Mouse (Mus musculus): ENCODE results near the gene Rpl26. TPM values are rescaled to one million over a fixed set of nuclear protein-coding genes. Genes with fewer than 3 reads are reported as not detected.
"Not testable (repeated sequence)": the region's sequence is repeated elsewhere in the genome, so short reads cannot be mapped to it uniquely, and the experiment has no call there.

Gene Rpl26
- polyA plus RNA-seq, 1 experiment from 2014 or later, result 807 TPM

- Histone ChIP-seq H3K27me3 (replicated peaks; ENCODE audit: insufficient read depth, low read length) (no peaks in the 10 kb centered on the region), H3K9ac (replicated peaks; ENCODE audit: low read depth) (no peak overlapping the region), H3K36me3 (ENCODE audit: insufficient read depth, low read length) (no peaks in the 10 kb centered on the region), H3K9me3 (ENCODE audit: low read length) (no peaks in the 10 kb centered on the region), H3K27ac (ENCODE audit: low read length) (no peak overlapping the region), H3K4me1 (ENCODE audit: insufficient read depth, low read depth, low read length) (no peaks in the 10 kb centered on the region), H3K4me2 (replicated peaks; ENCODE audit: low read depth, low read length) (no peak overlapping the region), H3K4me3 (ENCODE audit: low read depth, low read length) (no peak overlapping the region)
- TF ChIP-seq CTCF (IDR thresholded peaks at IDR 0.05) (no peak), EP300 (IDR thresholded peaks at IDR 0.05) (no peak)
- ATAC-seq, result peak; percentile 92
- 44% methylated on average over 5 of the region's 5 CpGs for WGBS
- DNase-seq (ENCODE audit: low spot score), result peak; percentile 73
These were observed 32.6 kb downstream of the Rpl26 start for GRCm38 (mm10) chr11:68933885-68934507.

- H3K27me3 ChIP-seq (replicated peaks; ENCODE audit: insufficient read depth, low read length); DNase-seq (ENCODE audit: low spot score); H3K36me3 ChIP-seq (ENCODE audit: insufficient read depth, low read length); H3K9me3 ChIP-seq (ENCODE audit: low read length); H3K4me3 ChIP-seq (ENCODE audit: low read depth, low read length); ATAC-seq; H3K4me2 ChIP-seq (replicated peaks; ENCODE audit: low read depth, low read length); H3K9ac ChIP-seq (replicated peaks; ENCODE audit: low read depth); H3K4me1 ChIP-seq (ENCODE audit: insufficient read depth, low read depth, low read length); H3K27ac ChIP-seq (ENCODE audit: low read length): not testable (repeated sequence)
- WGBS, result 90% methylated on average over 4 of the region's 4 CpGs
These were observed 35.6 kb downstream of the Rpl26 start for GRCm38 (mm10) chr11:68936951-68937350.

GRCm38 (mm10) chr11:68939451-68940304 lies 38.3 kb downstream of the Rpl26 start:
- peak overlapping the region; percentile 35 for H3K4me3 ChIP-seq (ENCODE audit: low read depth, low read length)
- WGBS, result 1% methylated on average over 16 of the region's 16 CpGs
- TF ChIP-seq CTCF (IDR thresholded peaks at IDR 0.05), result no peak
- no peak for TF ChIP-seq EP300 (IDR thresholded peaks at IDR 0.05)
- DNase-seq (ENCODE audit: low spot score) (peak; percentile 97), ATAC-seq (peak; percentile 100)
- H3K36me3 ChIP-seq (ENCODE audit: insufficient read depth, low read length), result no peaks in the 10 kb centered on the region
- H3K9me3 ChIP-seq (ENCODE audit: low read length), result no peaks in the 10 kb centered on the region
- H3K4me2 ChIP-seq (replicated peaks; ENCODE audit: low read depth, low read length), result peak overlapping the region; percentile 52
- H3K27ac ChIP-seq (ENCODE audit: low read length), result 0 out of 2 replicates have a peak overlapping the region, but pooled peaks have one; percentile 33
- peaks cover 6% of the 10 kb centered on the region; the same call in 1 of the 2 replicates for H3K4me1 ChIP-seq (ENCODE audit: insufficient read depth, low read depth, low read length)
- H3K27me3 ChIP-seq (replicated peaks; ENCODE audit: insufficient read depth, low read length), result no peaks in the 10 kb centered on the region
- no peak overlapping the region for H3K9ac ChIP-seq (replicated peaks; ENCODE audit: low read depth)

GRCm38 (mm10) chr11:68940516-68940915 lies 39.1 kb downstream of the Rpl26 start:
- Histone ChIP-seq H3K4me2 (replicated peaks; ENCODE audit: low read depth, low read length) (peak overlapping the region; percentile 52; the same call in 1 of the 2 replicates), H3K27me3 (replicated peaks; ENCODE audit: insufficient read depth, low read length) (no peaks in the 10 kb centered on the region), H3K4me3 (ENCODE audit: low read depth, low read length) (no peak overlapping the region; the same call in 1 of the 2 replicates), H3K9me3 (ENCODE audit: low read length) (no peaks in the 10 kb centered on the region), H3K27ac (ENCODE audit: low read length) (no peak overlapping the region), H3K4me1 (ENCODE audit: insufficient read depth, low read depth, low read length) (peaks cover 6% of the 10 kb centered on the region; the same call in 1 of the 2 replicates), H3K36me3 (ENCODE audit: insufficient read depth, low read length) (no peaks in the 10 kb centered on the region), H3K9ac (replicated peaks; ENCODE audit: low read depth) (0 out of 2 replicates have a peak overlapping the region, but pooled peaks have one; percentile 23)
- WGBS, result 51% methylated on average over 4 of the region's 4 CpGs
- DNase-seq (ENCODE audit: low spot score), result no peak
- TF ChIP-seq CTCF (IDR thresholded peaks at IDR 0.05) (no peak), EP300 (IDR thresholded peaks at IDR 0.05) (no peak)
- ATAC-seq, result no peak

GRCm38 (mm10) chr11:68942731-68943130 lies 41.3 kb downstream of the Rpl26 start:
- TF ChIP-seq EP300 (IDR thresholded peaks at IDR 0.05) (no peak), CTCF (IDR thresholded peaks at IDR 0.05) (no peak)
- Histone ChIP-seq H3K27ac (ENCODE audit: low read length) (no peak overlapping the region), H3K36me3 (ENCODE audit: insufficient read depth, low read length) (no peaks in the 10 kb centered on the region), H3K9ac (replicated peaks; ENCODE audit: low read depth) (no peak overlapping the region), H3K9me3 (ENCODE audit: low read length) (no peaks in the 10 kb centered on the region), H3K27me3 (replicated peaks; ENCODE audit: insufficient read depth, low read length) (no peaks in the 10 kb centered on the region), H3K4me1 (ENCODE audit: insufficient read depth, low read depth, low read length) (peaks cover 6% of the 10 kb centered on the region; the same call in 1 of the 2 replicates), H3K4me2 (replicated peaks; ENCODE audit: low read depth, low read length) (no peak overlapping the region), H3K4me3 (ENCODE audit: low read depth, low read length) (no peak overlapping the region)
- DNase-seq (ENCODE audit: low spot score) (no peak), ATAC-seq (no peak)
- WGBS, result 83% methylated on average over 8 of the region's 8 CpGs

GRCm38 (mm10) chr11:68945245-68945644 lies 43.9 kb downstream of the Rpl26 start:
- H3K9ac ChIP-seq (replicated peaks; ENCODE audit: low read depth), result no peak overlapping the region
- no peak for DNase-seq (ENCODE audit: low spot score)
- no peaks in the 10 kb centered on the region for H3K27me3 ChIP-seq (replicated peaks; ENCODE audit: insufficient read depth, low read length)
- TF ChIP-seq CTCF (IDR thresholded peaks at IDR 0.05), result no peak
- no peak for TF ChIP-seq EP300 (IDR thresholded peaks at IDR 0.05)
- H3K4me2 ChIP-seq (replicated peaks; ENCODE audit: low read depth, low read length), result no peak overlapping the region
- no peak for ATAC-seq
- WGBS, result 79% methylated on average over 2 of the region's 2 CpGs
- no peak overlapping the region for H3K4me3 ChIP-seq (ENCODE audit: low read depth, low read length)
- H3K36me3 ChIP-seq (ENCODE audit: insufficient read depth, low read length), result no peaks in the 10 kb centered on the region; the same call in 1 of the 2 replicates
- no peaks in the 10 kb centered on the region for H3K9me3 ChIP-seq (ENCODE audit: low read length)
- peaks cover 3% of the 10 kb centered on the region; the same call in 1 of the 2 replicates for H3K4me1 ChIP-seq (ENCODE audit: insufficient read depth, low read depth, low read length)
- H3K27ac ChIP-seq (ENCODE audit: low read length), result no peak overlapping the region

Measured in lung, postnatal 0 days (tissue).